Mouse (Mus musculus) small intestine, adult 2 months (tissue): ENCODE results near the gene Pdcd11. TPM values are rescaled to one million over a fixed set of nuclear protein-coding genes. Genes with fewer than 3 reads are reported as not detected.
A peak's percentile ranks its signal among the peaks of the same experiment; 100 is the strongest.

Experiments used
- H3K27ac ChIP-seq: fragments of 200-500 bp; 2 replicates; pipeline ENCODE4 v1.5.1; 2012; ENCODE audit warnings: low read depth, low read length, control low read depth, inconsistent platforms; ENCODE audit not compliant: insufficient read depth
- H3K27me3 ChIP-seq: fragments of 200-500 bp; 2 replicates; pipeline ENCODE4 v1.6.1; 2012; ENCODE audit warnings: mild to moderate bottlenecking, moderate library complexity, low read length, inconsistent platforms; ENCODE audit not compliant: control insufficient read depth, insufficient read depth
- H3K36me3 ChIP-seq: fragments of 200-500 bp; 2 replicates; pipeline ENCODE4 v1.6.1; 2012; ENCODE audit warnings: mild to moderate bottlenecking, low read length, control low read depth, inconsistent platforms; ENCODE audit not compliant: control insufficient read depth, insufficient read depth
- H3K4me1 ChIP-seq: fragments of 200-500 bp; 2 replicates; pipeline ENCODE4 v1.6.1; 2012; ENCODE audit warnings: low read length, inconsistent platforms, mixed read lengths; ENCODE audit not compliant: control insufficient read depth, insufficient read depth, insufficient read length
- H3K4me3 ChIP-seq: fragments of 200-500 bp; 2 replicates; pipeline ENCODE4 v1.5.1; 2012; ENCODE audit warnings: low read depth, mild to moderate bottlenecking, control low read depth, inconsistent platforms, low read length, moderate library complexity
- CTCF ChIP-seq: fragments of 200-500 bp; IDR thresholded peaks from 2 replicates; pipeline ENCODE4 v1.5.1; 2012; ENCODE audit warnings: low read depth, mild to moderate bottlenecking, control low read depth, inconsistent platforms, low read length, moderate library complexity, mixed read lengths; ENCODE audit not compliant: insufficient replicate concordance, insufficient read length; ENCODE audit errors: extremely low read depth
- POLR2A ChIP-seq: fragments of 200-500 bp; IDR thresholded peaks from 2 replicates; pipeline ENCODE4 v1.6.1; 2012; ENCODE audit warnings: low read depth, mild to moderate bottlenecking, control low read depth, inconsistent platforms, low read length, moderate library complexity
- WGBS: fragments of 180-500 bp; shearing (Covaris S2); methylation state at CpG from one replicate; pipeline ENCODE4 v1.1.7; 2018; 5-methylcytosine and 5-hydroxymethylcytosine counted together
- polyA plus RNA-seq: library from polyadenylated mRNA; depleted of rRNA; stranded (reverse); fragments of >200 nt; gene quantifications from 2 replicates; pipeline ENCODE4 v1.2.3, GENCODE M21; 2012; rRNA removed

The Pdcd11 gene
- 2.8 and 4.3 TPM in 2 replicates for polyA plus RNA-seq

GRCm38 (mm10) chr19:47090550-47091156 is at the start of gene Pdcd11, which contains the start of gene Usmg5:
Pdcd11 (plus strand) TSS chr19:47090768.
Usmg5 (minus strand) TSS chr19:47090647.
- under 1% methylated on average over 56 of the region's 56 CpGs for WGBS
- TF ChIP-seq CTCF (no peak), POLR2A (peak; percentile 71)
- H3K27me3 ChIP-seq: no peaks in the 10 kb centered on the region
- H3K4me3 ChIP-seq: peak within 1 kb of the TSS; percentile 83
- H3K27ac ChIP-seq: peak within 1 kb of the TSS; percentile 73
- H3K4me1 ChIP-seq: peaks cover 2% of the 10 kb centered on the region; the same call in 1 of the 2 replicates
- peaks cover 19% of the 10 kb centered on the region for H3K36me3 ChIP-seq

GRCm38 (mm10) chr19:47043608-47044007 is 47.0 kb upstream of the Pdcd11 start:
- TF ChIP-seq POLR2A: no peak
- peak; percentile 28; the same call in 1 of the 2 replicates for TF ChIP-seq CTCF
- Histone ChIP-seq H3K4me1 (peaks cover 2% of the 10 kb centered on the region; the same call in 1 of the 2 replicates), H3K36me3 (peaks cover 12% of the 10 kb centered on the region), H3K27me3 (no peaks in the 10 kb centered on the region), H3K4me3 (no peak overlapping the region), H3K27ac (no peak overlapping the region)
- WGBS: 85% methylated on average over 3 of the region's 3 CpGs

GRCm38 (mm10) chr19:47046343-47046742 is 44.2 kb upstream of the Pdcd11 start:
- Histone ChIP-seq H3K27me3 (no peaks in the 10 kb centered on the region), H3K4me3 (no peak overlapping the region), H3K4me1 (no peaks in the 10 kb centered on the region; the same call in 1 of the 2 replicates), H3K36me3 (peaks cover 10% of the 10 kb centered on the region), H3K27ac (no peak overlapping the region)
- TF ChIP-seq CTCF (no peak), POLR2A (no peak)
- 92% methylated on average over 1 of the region's 1 CpGs for WGBS

- H3K4me3 ChIP-seq: no peak overlapping the region
- TF ChIP-seq CTCF (no peak), POLR2A (no peak)
- H3K27ac ChIP-seq: no peak overlapping the region
- peaks cover 10% of the 10 kb centered on the region for H3K36me3 ChIP-seq
- WGBS: 89% methylated on average over 13 of the region's 13 CpGs
- peaks cover 2% of the 10 kb centered on the region; the same call in 1 of the 2 replicates for H3K4me1 ChIP-seq
- H3K27me3 ChIP-seq: no peaks in the 10 kb centered on the region
Measured at GRCm38 (mm10) chr19:47047236-47047833, 43.2 kb upstream of the Pdcd11 start.

- H3K27me3 ChIP-seq: no peaks in the 10 kb centered on the region
- peaks cover 8% of the 10 kb centered on the region for H3K36me3 ChIP-seq
- H3K4me1 ChIP-seq: peaks cover 9% of the 10 kb centered on the region; the same call in 1 of the 2 replicates
- TF ChIP-seq CTCF (no peak), POLR2A (no peak)
- WGBS: 59% methylated on average over 4 of the region's 4 CpGs
- no peak overlapping the region for H3K27ac ChIP-seq
- H3K4me3 ChIP-seq: no peak overlapping the region
Measured at GRCm38 (mm10) chr19:47049061-47049460, 41.5 kb upstream of the Pdcd11 start.

GRCm38 (mm10) chr19:47049840-47050239 is 40.7 kb upstream of the Pdcd11 start:
- TF ChIP-seq CTCF (no peak), POLR2A (no peak)
- WGBS: 3% methylated on average over 7 of the region's 7 CpGs
- Histone ChIP-seq H3K27me3 (no peaks in the 10 kb centered on the region), H3K27ac (no peak overlapping the region), H3K36me3 (peaks cover 7% of the 10 kb centered on the region), H3K4me3 (peak overlapping the region; percentile 84), H3K4me1 (peaks cover 10% of the 10 kb centered on the region; the same call in 1 of the 2 replicates)
